Mouse (Mus musculus) layer of hippocampus, adult 18-20 months (tissue): Measurements from ENCODE around the gene Dolk. TPM values are rescaled to one million over a fixed set of nuclear protein-coding genes. Genes with fewer than 3 reads are reported as not detected.

Source experiments
- DNase-seq, 2 experiments: peaks; one replicate each; pipeline ENCODE4 v3.0.0; 2022; ENCODE audit warnings: low spot score in 2 of 2
- total RNA-seq, 2 experiments: library from RNA; stranded (reverse); gene quantifications; 2 replicates each; pipeline ENCODE4 v1.2.3; 2021

The Dolk gene
- total RNA-seq, 2 experiments from 2014 or later: 19.8 to 22.3 TPM

GRCm38 (mm10) chr2:30252521-30252920, 33.6 kb downstream of the Dolk start:
- no peak for DNase-seq

GRCm38 (mm10) chr2:30251417-30252104, 34.6 kb downstream of the Dolk start:
- DNase-seq: no peak

GRCm38 (mm10) chr2:30250166-30251128, 35.7 kb downstream of the Dolk start:
- no peak for DNase-seq

GRCm38 (mm10) chr2:30249182-30249581, 37.0 kb downstream of the Dolk start:
- no peak for DNase-seq

GRCm38 (mm10) chr2:30247681-30248080, 38.5 kb downstream of the Dolk start:
- DNase-seq: no peak

- no peak for DNase-seq
These were observed 39.1 kb downstream of the Dolk start for GRCm38 (mm10) chr2:30247036-30247435.

GRCm38 (mm10) chr2:30244595-30245178, 41.4 kb downstream of the Dolk start:
- DNase-seq: no peak

- DNase-seq: no peak
These were observed 42.7 kb downstream of the Dolk start for GRCm38 (mm10) chr2:30243391-30243790.

- DNase-seq: peak in 1 of 2 experiments; percentile 43
These were observed 43.6 kb downstream of the Dolk start for GRCm38 (mm10) chr2:30242509-30242908.

- no peak for DNase-seq
These were observed 45.9 kb downstream of the Dolk start, which contains the start of gene Gm28035 for GRCm38 (mm10) chr2:30240267-30240666. Gm28035 (plus strand) TSS chr2:30240567.

GRCm38 (mm10) chr2:30239777-30240176, 46.4 kb downstream of the Dolk start:
- DNase-seq: no peak

- DNase-seq: no peak
These were observed 47.1 kb downstream of the Dolk start for GRCm38 (mm10) chr2:30238906-30239465.

GRCm38 (mm10) chr2:30237881-30238280, 48.3 kb downstream of the Dolk start:
- peak; percentile 50 to 69 for DNase-seq

GRCm38 (mm10) chr2:30237199-30237880, 48.8 kb downstream of the Dolk start, which contains the start of gene Lrrc8a:
Lrrc8a (plus strand) TSS chr2:30237715.
- DNase-seq: peak; percentile 99

- no peak for DNase-seq
These were observed 49.5 kb downstream of the Dolk start for GRCm38 (mm10) chr2:30236426-30237198.

- DNase-seq: no peak
These were observed 50.5 kb downstream of the Dolk start for GRCm38 (mm10) chr2:30235593-30235992.
